Mouse (Mus musculus) midbrain, postnatal 0 days (tissue): ENCODE results near the gene Syt15. TPM values are rescaled to one million over a fixed set of nuclear protein-coding genes. Genes with fewer than 3 reads are reported as not detected.

Experiments used
- ATAC-seq: fragments of 200-750 bp; cut with Nextera tagmentation; 2 replicates; pipeline ENCODE4 v1.8.0; 2017; ENCODE audit warnings: moderate number of reproducible peaks, mild to moderate bottlenecking, moderate TSS enrichment, moderate library complexity; ENCODE audit not compliant: low FRiP score
- DNase-seq: peaks from one replicate; pipeline ENCODE4 v3.0.0-alpha.2; 2015; ENCODE audit warnings: low spot score
- H3K27ac ChIP-seq: fragments of 300-500 bp; sonication (generic); 2 replicates; pipeline ENCODE4 v1.5.1; 2014; ENCODE audit warnings: low read depth, mild to moderate bottlenecking, low read length, mixed read lengths
- H3K27me3 ChIP-seq: fragments of 300-500 bp; sonication (generic); 2 replicates; pipeline ENCODE4 v1.6.1; 2014; ENCODE audit warnings: low read length, control low read depth, mixed read lengths; ENCODE audit not compliant: insufficient read depth
- H3K36me3 ChIP-seq: fragments of 300-500 bp; sonication (generic); 2 replicates; pipeline ENCODE4 v1.6.1; 2014; ENCODE audit warnings: low read length, control low read depth, mixed read lengths; ENCODE audit not compliant: insufficient read depth
- H3K4me1 ChIP-seq: fragments of 300-500 bp; sonication (generic); 2 replicates; pipeline ENCODE4 v1.6.1; 2014; ENCODE audit warnings: mild to moderate bottlenecking, control low read depth, antibody characterized with exemption, low read length, mixed read lengths; ENCODE audit not compliant: insufficient read depth
- H3K4me2 ChIP-seq: fragments of 300-500 bp; sonication (generic); 2 replicates; pipeline ENCODE4 v1.6.1; 2014; ENCODE audit warnings: low read depth, mild to moderate bottlenecking, low read length, mixed read lengths; ENCODE audit not compliant: poor library complexity, severe bottlenecking
- H3K4me3 ChIP-seq: fragments of 300-500 bp; sonication (generic); 2 replicates; pipeline ENCODE4 v1.5.1; 2014; ENCODE audit warnings: low read depth, mild to moderate bottlenecking, low read length, moderate library complexity
- H3K9ac ChIP-seq: fragments of 300-500 bp; sonication (generic); replicated peaks from 2 replicates; pipeline ENCODE4 v1.6.1; 2014; ENCODE audit warnings: mild to moderate bottlenecking, low read length, moderate library complexity, mixed read lengths; ENCODE audit not compliant: poor library complexity, severe bottlenecking
- H3K9me3 ChIP-seq: fragments of 300-500 bp; sonication (generic); 2 replicates; pipeline ENCODE4 v1.6.1; 2016; ENCODE audit warnings: low read length, control low read depth
- CTCF ChIP-seq: IDR thresholded peaks from 2 replicates; pipeline ENCODE4 v1.5.1; 2016; ENCODE audit warnings: antibody characterized with exemption, mild to moderate bottlenecking
- WGBS: fragments of 180-500 bp; shearing (Covaris S2); extraction: QIAGEN DNeasy Blood & Tissue Kit; methylation state at CpG from one replicate; pipeline ENCODE4 v1.1.7; 2014; 5-methylcytosine and 5-hydroxymethylcytosine counted together
- polyA plus RNA-seq: library from polyadenylated mRNA; unstranded; fragments of >200 nt; fragmentation: Nextera tagmentation; extraction: Ambion mirVana; gene quantifications from 2 replicates; pipeline ENCODE4 v1.2.1, GENCODE M21; 2015
- total RNA-seq: library from RNA; depleted of rRNA; stranded (reverse); fragments of >200 nt; gene quantifications from 2 replicates; pipeline ENCODE4 v1.2.3, GENCODE M21; 2014

Syt15 gene
- total and polyA plus RNA-seq, 2 experiments from 2014 or later: 0.80 to 2.1 TPM

DNA sequence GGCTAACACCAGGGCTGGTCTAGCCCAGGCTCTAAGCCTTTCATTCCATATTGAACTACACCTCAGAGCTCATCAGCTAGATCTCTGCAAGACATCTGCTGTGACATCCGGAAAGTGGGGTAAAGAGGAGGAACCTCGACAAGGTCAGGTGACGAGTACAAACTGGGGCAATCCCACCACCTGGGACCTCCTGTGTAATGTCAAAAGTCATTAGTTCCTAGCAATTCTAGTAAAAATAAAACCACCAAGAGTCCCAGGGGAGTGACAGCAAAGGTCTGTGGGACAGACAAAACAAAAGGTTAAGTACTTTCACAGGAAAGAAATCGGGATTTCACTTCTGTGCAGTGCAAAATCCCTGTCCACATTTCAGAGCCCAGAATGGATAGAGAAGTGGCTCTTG, 25.5 kb upstream of the Syt15 start:
- 81% methylated on average over 4 of the region's 4 CpGs for WGBS
- H3K36me3 ChIP-seq: peaks cover 34% of the 10 kb centered on the region

DNA sequence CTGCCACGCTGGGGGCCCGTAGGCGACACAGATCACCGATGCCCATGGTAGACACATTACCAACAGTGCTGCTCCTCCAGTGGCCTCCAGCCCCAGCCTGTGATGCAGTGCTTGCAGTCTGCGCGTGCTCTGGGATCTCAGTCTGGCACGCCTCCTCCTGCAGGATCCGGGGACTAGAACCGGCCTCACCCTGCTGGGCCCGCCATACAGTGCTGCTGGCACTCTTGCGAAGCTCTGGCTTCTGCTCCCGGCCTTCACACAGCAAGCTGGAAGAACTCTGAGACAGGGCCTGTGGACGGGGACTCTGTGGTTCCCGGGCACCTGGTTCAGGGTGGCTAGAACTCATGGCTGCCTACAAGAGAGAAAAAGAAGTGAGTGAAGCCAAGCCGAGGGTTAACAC, 23.9 kb upstream of the Syt15 start:
- no peaks in the 10 kb centered on the region for H3K27me3 ChIP-seq
- no peak for ATAC-seq

More for the DNA sequence above, 25.5 kb upstream of the Syt15 start:
- Histone ChIP-seq H3K27ac (no peak overlapping the region), H3K9me3 (no peaks in the 10 kb centered on the region), H3K4me3 (no peak overlapping the region), H3K9ac (no peak overlapping the region), H3K4me2 (no peak overlapping the region), H3K27me3 (no peaks in the 10 kb centered on the region), H3K4me1 (no peaks in the 10 kb centered on the region)
- no peak for DNase-seq
- no peak for TF ChIP-seq CTCF
- ATAC-seq: no peak

DNA sequence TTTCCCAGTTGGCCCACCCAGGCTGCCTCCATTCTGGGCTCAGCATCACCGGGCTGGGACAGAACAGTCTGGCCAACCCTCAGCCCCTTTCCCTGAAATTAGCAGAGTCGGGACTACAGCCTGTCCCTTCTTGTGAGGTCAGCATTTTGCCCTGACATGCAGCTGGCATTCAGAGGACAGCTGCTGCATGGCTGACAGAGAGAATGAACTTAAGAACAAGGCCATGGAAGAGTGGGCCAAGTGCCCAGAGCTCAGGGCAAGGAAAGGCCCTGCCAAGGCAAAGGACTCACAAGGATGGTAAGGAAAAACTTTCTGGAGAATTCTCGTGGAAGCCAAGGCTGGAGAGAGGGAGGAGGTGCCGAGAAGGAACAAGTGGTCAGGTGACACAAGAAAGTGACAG, 22.7 kb upstream of the Syt15 start:
- Histone ChIP-seq H3K9me3 (no peaks in the 10 kb centered on the region), H3K4me2 (no peak overlapping the region), H3K9ac (no peak overlapping the region), H3K4me1 (peaks cover 12% of the 10 kb centered on the region), H3K27ac (no peak overlapping the region), H3K4me3 (no peak overlapping the region), H3K36me3 (peaks cover 34% of the 10 kb centered on the region), H3K27me3 (no peaks in the 10 kb centered on the region)
- DNase-seq (peak; percentile 36), ATAC-seq (no peak)
- no peak for TF ChIP-seq CTCF
- WGBS: 47% methylated on average over 4 of the region's 4 CpGs

More for the DNA sequence above, 23.9 kb upstream of the Syt15 start:
- H3K36me3 ChIP-seq: peaks cover 34% of the 10 kb centered on the region
- no peak overlapping the region for H3K9ac ChIP-seq
- H3K9me3 ChIP-seq: no peaks in the 10 kb centered on the region
- TF ChIP-seq CTCF: no peak
- no peak for DNase-seq
- H3K27ac ChIP-seq: no peak overlapping the region
- H3K4me3 ChIP-seq: no peak overlapping the region
- H3K4me2 ChIP-seq: no peak overlapping the region
- peaks cover 12% of the 10 kb centered on the region for H3K4me1 ChIP-seq
- WGBS: 91% methylated on average over 15 of the region's 15 CpGs

DNA sequence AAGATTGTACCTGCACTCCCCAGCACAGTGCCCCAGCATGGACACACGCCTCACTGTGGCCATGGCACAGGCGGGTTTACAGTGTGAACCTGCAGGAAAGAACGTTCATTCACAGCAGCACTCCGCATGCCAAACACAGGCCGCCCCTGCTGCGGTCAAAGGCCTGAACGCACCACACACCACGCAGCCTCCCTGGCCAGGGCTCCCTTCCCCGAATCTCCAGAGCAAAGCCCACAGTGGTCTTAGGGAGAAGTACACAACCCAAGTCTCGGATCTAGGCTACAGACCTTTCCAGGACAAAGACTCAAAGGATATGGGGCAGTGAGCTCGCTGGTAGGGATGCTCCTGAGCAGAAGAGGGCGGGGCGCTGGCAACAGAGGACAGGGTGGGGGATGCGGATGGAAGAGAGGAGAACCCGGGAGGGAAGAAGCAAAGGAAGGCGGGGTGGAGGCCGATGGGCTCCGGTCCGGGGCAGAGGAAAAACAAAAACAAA, 18.6 kb upstream of the Syt15 start:
- peak overlapping the region; percentile 72 for H3K9ac ChIP-seq
- peak overlapping the region; percentile 53 for H3K4me3 ChIP-seq
- peaks cover 12% of the 10 kb centered on the region for H3K4me1 ChIP-seq
- H3K27ac ChIP-seq: peak overlapping the region; percentile 84
- no peaks in the 10 kb centered on the region for H3K36me3 ChIP-seq
- TF ChIP-seq CTCF: peak; percentile 50
- peak; percentile 66 for DNase-seq
- no peaks in the 10 kb centered on the region for H3K9me3 ChIP-seq
- H3K4me2 ChIP-seq: peak overlapping the region; percentile 66
- 1% methylated on average over 19 of the region's 19 CpGs for WGBS
- H3K27me3 ChIP-seq: no peaks in the 10 kb centered on the region
- peak; percentile 85 for ATAC-seq

DNA sequence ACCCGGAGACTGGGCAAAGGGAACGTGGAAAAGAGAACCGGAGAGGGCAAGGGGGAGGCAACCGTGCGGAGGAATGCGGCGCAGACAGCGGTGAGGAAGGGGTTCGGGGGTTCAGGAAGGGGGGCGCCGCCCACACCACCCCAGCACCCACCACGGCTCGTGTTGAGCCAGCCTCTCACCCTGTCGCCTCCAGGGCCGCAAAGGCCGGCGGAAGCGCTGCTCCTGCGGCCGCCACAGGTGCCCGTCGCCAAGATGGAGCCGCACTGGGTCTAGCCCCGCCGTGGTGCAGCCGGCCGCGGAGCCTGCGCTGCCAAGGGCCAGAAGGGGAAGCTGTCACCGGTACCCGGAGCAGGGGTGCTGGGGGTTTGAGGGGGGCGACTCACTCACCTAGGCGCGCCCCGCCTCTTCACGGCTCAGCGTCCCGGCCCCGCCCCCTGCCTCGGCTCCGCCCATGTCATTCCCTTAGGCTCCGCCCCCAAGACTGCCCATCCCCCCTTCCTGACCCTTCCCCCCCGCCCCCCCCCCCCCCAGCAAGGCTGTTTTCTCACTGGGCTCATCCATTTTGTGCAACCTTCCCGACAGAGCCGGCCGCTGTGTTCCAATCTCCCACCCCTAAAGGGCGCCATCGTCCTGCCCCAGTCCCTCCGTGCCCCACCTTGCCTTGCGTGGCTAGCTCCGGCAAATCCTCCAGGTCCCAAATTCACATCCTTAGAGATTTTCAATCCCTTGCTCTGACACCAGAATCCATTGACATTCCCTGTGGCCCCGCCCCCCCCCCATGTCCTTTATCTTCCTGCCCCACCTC, 18.0 kb upstream of the Syt15 start, which contains the start of gene Gprin2:
Gprin2 (minus strand) TSS at position 423 of the 805 bp plus-strand sequence.
- Histone ChIP-seq H3K27me3 (no peaks in the 10 kb centered on the region), H3K27ac (peak within 1 kb of the TSS; percentile 84), H3K4me1 (peaks cover 12% of the 10 kb centered on the region), H3K4me2 (peak within 1 kb of the TSS; percentile 66), H3K9me3 (no peaks in the 10 kb centered on the region), H3K9ac (peak within 1 kb of the TSS; percentile 72), H3K4me3 (peak within 1 kb of the TSS; percentile 53), H3K36me3 (no peaks in the 10 kb centered on the region)
- TF ChIP-seq CTCF: peak; percentile 11; the same call in 1 of the 2 replicates
- peak; percentile 69 for DNase-seq
- 3% methylated on average over 25 of the region's 52 CpGs for WGBS
- ATAC-seq: peak; percentile 74

DNA sequence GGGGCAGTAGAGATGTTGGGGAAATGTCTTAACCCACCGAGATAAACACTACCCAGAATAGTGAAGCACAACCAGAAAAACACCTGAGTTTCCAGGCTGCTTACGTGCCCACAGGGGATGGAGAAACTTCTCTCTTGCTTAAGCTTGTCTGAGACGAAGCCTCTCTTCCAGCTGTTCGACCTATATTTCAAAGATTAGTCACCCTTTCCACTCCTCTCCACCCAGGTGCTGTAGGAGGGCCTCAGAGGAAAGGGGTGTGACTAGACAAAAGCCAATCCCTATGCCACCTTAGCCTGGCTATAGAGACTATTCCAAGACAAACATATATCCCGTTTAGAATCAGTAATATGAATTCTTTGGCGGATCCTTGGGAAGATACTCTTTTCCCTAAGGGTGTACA, 11.4 kb upstream of the Syt15 start:
- no peaks in the 10 kb centered on the region for H3K9me3 ChIP-seq
- H3K4me1 ChIP-seq: no peaks in the 10 kb centered on the region
- H3K4me3 ChIP-seq: no peak overlapping the region
- no peak for ATAC-seq
- H3K4me2 ChIP-seq: no peak overlapping the region
- H3K27me3 ChIP-seq: no peaks in the 10 kb centered on the region
- WGBS: 79% methylated on average over 6 of the region's 6 CpGs
- no peak for DNase-seq
- TF ChIP-seq CTCF: no peak
- H3K9ac ChIP-seq: no peak overlapping the region
- H3K36me3 ChIP-seq: no peaks in the 10 kb centered on the region
- H3K27ac ChIP-seq: no peak overlapping the region
